Mouse (Mus musculus) lung, adult 10 weeks (tissue): Measurements from ENCODE around the gene Ppl. TPM values are rescaled to one million over a fixed set of nuclear protein-coding genes. Genes with fewer than 3 reads are reported as not detected.

ENCODE experiments used
- polyA plus RNA-seq: library from polyadenylated mRNA; stranded (reverse); fragments of 350-450 nt; fragmentation: Illumina TruSeq; extraction: RNeasy Lipid Tissue Mini Kit (QIAGEN cat#74804); gene quantifications from one replicate; pipeline ENCODE4 v1.2.3, GENCODE M21; 2014; ENCODE audit warnings: low read depth, low replicate concordance; ENCODE audit not compliant: insufficient read depth

Ppl gene
- polyA plus RNA-seq: 9.1 TPM

DNA sequence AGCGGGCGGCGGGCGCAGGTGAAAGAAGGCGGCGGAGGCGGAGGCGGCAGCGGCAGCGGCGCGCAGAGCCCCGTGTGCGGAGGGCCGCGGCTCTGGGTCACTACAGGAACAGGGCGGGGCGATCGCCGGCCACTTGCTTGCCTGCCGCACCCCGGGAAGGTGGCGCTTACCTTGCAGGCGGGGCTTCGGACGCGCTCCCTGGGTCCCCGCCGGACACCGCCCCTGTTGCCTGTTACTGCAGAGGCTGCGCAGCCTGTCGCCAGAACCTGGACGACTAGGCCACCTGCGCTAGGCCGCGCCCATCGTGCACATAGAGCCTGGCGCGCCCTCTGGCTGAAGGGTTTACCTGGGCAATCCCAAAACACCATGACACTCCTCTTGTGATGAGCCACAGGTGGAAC, at the start of gene Ppl:
Gene Ppl, minus strand, starts transcription at position 21 of the 401 bp plus-strand sequence.

DNA sequence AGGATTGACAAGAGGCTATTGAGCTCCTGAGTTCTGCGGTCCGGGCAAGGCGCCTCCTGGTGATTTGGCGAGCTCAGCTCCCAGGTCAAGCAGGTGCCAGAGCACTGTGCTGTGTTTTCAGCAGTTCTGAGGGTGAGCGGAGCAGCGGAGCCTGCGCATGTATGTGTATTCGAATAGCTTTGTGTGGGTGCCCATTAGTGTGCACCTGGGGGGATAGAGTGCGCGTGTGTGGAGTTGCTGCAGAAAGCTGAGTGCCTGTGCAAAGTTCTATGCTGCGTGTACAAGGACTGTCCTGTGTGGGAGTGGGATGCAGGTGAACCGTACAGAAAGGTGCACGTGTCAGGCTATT, 14.8 kb upstream of the Ppl start, which contains the start of gene Sec14l5:
Gene Sec14l5, plus strand, starts transcription at position 73 of the 349 bp plus-strand sequence.

DNA sequence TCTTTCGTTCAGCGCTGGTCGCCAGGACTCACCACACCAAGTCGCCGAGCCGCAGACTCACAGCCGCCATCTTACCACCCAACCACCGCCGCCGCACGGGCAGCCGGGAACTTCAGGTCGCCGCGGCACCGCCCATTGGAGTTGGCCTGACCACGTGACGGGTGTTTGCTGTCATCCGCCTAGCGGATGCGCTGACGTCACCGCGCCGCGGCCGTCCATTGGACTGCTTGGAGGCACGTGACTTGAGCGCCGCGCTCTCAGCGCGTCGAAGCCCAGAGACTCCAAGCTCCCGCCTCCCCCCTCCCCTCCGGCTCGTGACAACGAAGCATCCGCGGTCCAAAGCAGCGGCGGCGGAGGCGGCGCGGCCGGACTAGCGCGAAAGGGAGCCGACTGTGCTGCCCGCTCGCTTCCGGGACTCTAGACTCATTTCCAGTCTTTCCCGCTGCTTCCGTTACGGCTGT, 82.4 kb downstream of the Ppl start, which contains the start of the genes Glyr1 and Ubn1:
Gene Glyr1, minus strand, starts transcription at position 90 of the 461 bp plus-strand sequence.
Gene Ubn1, plus strand, starts transcription at position 284 of the 461 bp plus-strand sequence.

Other genes starting within 250 kb of the Ppl start
- 34.5 TPM for gene Mgrn1, start 246.2 kb downstream of the Ppl start, polyA plus RNA-seq
- 44.3 TPM for gene Nudt16l1, start 193.7 kb downstream of the Ppl start, polyA plus RNA-seq
- gene Anks3, start 168.2 kb downstream of the Ppl start, polyA plus RNA-seq: 23.2 TPM
- gene Sept12, start 134.6 kb downstream of the Ppl start, polyA plus RNA-seq: not detected
- gene Smim22, start 125.1 kb downstream of the Ppl start, polyA plus RNA-seq: 90.9 TPM
- 43.6 TPM for gene Rogdi, start 118.9 kb downstream of the Ppl start, polyA plus RNA-seq
- gene Glyr1, start 82.6 kb downstream of the Ppl start, polyA plus RNA-seq: 45.3 TPM
- 15.9 TPM for gene Ubn1, start 82.4 kb downstream of the Ppl start, polyA plus RNA-seq
- gene Sec14l5, start 14.7 kb upstream of the Ppl start, polyA plus RNA-seq: 0.61 TPM
- 17.1 TPM for gene Nagpa, start 71.6 kb upstream of the Ppl start, polyA plus RNA-seq
- gene AU021092, start 89.9 kb upstream of the Ppl start, polyA plus RNA-seq: 141 TPM
- 33.7 TPM for gene Alg1, start 101.2 kb upstream of the Ppl start, polyA plus RNA-seq
- 15.4 TPM for gene Eef2kmt, start 123.6 kb upstream of the Ppl start, polyA plus RNA-seq